Mouse (Mus musculus) erythroblast, adult 5-6 weeks (primary cell): ENCODE results near the gene Inpp4b. TPM values are rescaled to one million over a fixed set of nuclear protein-coding genes. Genes with fewer than 3 reads are reported as not detected.

Experiments used
- ATAC-seq: replicated peaks from 2 replicates; pipeline ENCODE4 v1.8.0; 2016; ENCODE audit warnings: moderate number of reproducible peaks, mild to moderate bottlenecking, moderate TSS enrichment, inconsistent platforms; ENCODE audit not compliant: poor library complexity, low FRiP score, severe bottlenecking
- total RNA-seq, 2 experiments: library from RNA; stranded (forward) in 1 of 2; stranded (reverse) in 1 of 2; fragments of 150-400 nt in 1 of 2; fragments of 200-764, 138-1000 nt in 1 of 2; gene quantifications; 2 replicates each; pipeline versions ENCODE4 v1.2.3 to v1.2.4; 2015 to 2017; ENCODE audit warnings: low replicate concordance in 2 of 2

The Inpp4b gene
- total RNA-seq (2015; ENCODE audit: low replicate concordance) (0.38 and 1.3 TPM in 2 replicates), total RNA-seq (2017; ENCODE audit: low replicate concordance) (1.4 and 1.5 TPM in 2 replicates)

- no peak for ATAC-seq
These were observed at the start of gene Inpp4b for GRCm38 (mm10) chr8:81342236-81342998. Gene Inpp4b, plus strand, starts transcription at chr8:81342556.

GRCm38 (mm10) chr8:81335250-81335649 lies 7.1 kb upstream of the Inpp4b start:
- ATAC-seq, result no peak

DNA sequence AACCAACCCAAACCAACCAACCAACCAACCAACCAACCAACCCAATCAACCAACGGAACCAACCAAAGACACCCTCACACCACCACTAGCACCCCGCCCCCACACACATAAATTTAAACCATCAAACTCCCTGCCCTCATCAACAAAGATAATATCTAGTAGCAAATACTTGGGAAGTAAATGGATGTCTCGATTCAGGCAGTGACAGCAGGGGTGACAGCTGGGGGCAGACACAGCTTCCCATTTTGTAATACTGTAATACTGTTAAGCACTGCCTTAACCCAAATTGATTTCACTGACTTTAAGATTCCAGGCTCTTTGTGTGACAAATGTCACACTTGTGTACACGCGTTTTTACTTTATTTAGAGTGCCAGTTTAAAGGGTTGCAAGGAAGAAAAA lies 1.2 kb upstream of the Inpp4b start:
- no peak for ATAC-seq

GRCm38 (mm10) chr8:81341591-81342235 lies 643 bp upstream of the Inpp4b start:
- no peak for ATAC-seq

GRCm38 (mm10) chr8:81342999-81343302 lies 595 bp downstream of the Inpp4b start:
- no peak for ATAC-seq

GRCm38 (mm10) chr8:81345170-81345697 lies 2.9 kb downstream of the Inpp4b start:
- ATAC-seq, result no peak

DNA sequence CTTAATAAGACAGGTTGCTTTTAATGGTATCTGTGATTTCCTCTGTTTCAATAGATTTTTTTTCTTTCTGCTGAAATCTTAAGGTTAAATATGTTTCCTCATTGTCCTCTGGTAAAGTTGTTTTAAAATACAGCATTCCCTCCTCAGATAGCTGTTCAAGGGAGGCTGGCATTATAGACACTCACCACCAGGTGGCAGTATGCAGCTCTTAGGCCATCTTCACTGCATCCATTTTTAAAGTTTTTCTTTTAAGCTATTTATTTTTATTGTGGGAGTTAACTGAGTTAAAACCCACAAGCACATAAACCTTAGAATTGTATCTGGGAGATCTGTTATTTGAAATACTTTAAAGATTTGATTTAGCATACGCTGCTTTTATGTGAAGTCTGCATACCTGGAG lies 7.1 kb downstream of the Inpp4b start:
- no peak for ATAC-seq

- no peak for ATAC-seq
These were observed 11.1 kb downstream of the Inpp4b start for GRCm38 (mm10) chr8:81353460-81353859.

- ATAC-seq, result no peak
These were observed 15.8 kb downstream of the Inpp4b start for GRCm38 (mm10) chr8:81358108-81358507.

DNA sequence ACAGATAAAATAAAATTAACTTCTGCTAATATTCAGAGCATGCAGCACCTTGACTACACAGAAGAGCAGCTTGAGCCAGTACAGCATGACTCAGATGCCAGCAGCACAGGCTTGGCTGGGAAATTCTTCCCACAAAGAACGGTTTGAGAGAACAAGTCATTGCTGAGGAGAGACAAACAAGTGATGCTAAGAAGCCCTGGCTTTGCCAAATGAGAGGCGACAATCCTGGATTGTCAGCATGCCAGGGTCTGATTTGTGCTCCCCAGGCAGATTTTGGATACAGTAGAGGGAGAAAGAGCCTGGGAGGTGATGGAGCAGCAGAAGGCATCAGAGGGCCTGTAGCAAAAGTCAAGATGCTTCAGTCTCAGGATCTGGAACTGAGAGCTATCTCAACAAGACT lies 18.2 kb downstream of the Inpp4b start:
- no peak for ATAC-seq

DNA sequence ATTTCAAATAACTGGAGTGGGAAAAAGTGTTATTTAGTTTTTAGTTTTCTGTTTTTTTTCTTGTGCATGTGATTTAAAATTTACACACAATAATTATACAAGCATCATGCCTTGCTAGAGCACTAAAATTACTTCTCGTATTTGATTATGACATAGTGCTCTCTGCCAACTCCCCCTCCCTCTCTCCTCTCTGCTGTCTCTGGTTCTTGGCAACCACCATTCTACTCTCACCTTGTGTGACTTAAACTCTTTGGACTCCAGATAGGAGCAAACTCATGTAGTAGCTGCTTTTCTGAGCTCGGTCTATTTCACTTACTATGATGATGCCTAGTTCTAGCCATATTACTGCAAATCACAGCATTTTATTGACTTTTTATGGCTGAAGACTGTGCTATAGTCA lies 18.8 kb downstream of the Inpp4b start:
- no peak for ATAC-seq

GRCm38 (mm10) chr8:81370607-81371006 lies 28.3 kb downstream of the Inpp4b start:
- ATAC-seq, result no peak

- ATAC-seq, result no peak
These were observed 29.5 kb downstream of the Inpp4b start for GRCm38 (mm10) chr8:81371844-81372243.

DNA sequence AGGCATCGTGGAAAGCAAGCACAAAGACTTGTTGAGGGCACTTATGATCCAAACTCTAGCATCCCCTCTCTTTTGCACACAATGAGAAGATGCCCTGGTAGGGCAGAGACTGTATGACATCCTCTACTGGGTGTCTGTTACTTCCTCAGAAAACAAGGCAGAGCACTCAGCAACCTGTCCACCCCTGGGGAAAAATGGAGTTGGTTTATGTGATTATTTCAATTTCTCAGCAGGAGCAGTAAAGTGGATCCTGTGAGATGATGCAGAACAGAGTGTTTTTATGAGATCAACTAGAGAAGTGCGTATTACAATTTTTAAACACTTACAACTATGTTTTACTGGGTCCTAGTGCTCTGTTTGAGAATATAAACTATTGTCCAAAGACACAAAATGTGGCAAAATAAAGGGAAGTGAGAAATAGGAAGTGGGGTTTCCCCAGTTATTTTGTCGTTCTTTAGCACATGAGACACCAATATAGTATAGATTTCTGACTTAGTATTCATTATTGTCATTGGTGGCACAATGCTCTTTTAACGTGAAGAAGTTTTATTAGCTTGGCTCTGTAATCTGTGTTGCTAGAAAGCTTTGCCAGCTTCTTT lies 32.6 kb downstream of the Inpp4b start:
- ATAC-seq, result no peak

GRCm38 (mm10) chr8:81388953-81389352 lies 46.6 kb downstream of the Inpp4b start:
- no peak for ATAC-seq

GRCm38 (mm10) chr8:81399071-81399470 lies 56.7 kb downstream of the Inpp4b start:
- ATAC-seq, result no peak

GRCm38 (mm10) chr8:81399501-81399900 lies 57.1 kb downstream of the Inpp4b start:
- ATAC-seq, result no peak

GRCm38 (mm10) chr8:81412707-81413106 lies 70.4 kb downstream of the Inpp4b start:
- ATAC-seq, result no peak

DNA sequence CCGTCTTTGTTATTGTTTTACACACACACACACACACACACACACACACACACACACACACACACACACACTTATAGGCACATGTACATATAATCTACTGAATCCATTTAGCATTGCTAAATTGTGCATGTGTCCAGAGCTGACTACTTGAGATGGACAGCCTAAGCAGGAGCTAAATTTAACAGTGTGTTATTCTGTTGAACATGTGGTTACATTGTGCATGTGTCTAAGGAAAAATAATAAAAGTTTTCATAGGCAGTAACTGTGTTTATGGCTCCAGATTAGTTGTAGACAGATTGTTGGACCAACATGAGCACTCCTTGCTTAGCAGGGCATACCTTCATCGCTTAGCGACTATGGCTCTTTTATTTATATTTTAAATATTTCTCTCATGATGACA lies 101.6 kb downstream of the Inpp4b start:
- ATAC-seq, result no peak

DNA sequence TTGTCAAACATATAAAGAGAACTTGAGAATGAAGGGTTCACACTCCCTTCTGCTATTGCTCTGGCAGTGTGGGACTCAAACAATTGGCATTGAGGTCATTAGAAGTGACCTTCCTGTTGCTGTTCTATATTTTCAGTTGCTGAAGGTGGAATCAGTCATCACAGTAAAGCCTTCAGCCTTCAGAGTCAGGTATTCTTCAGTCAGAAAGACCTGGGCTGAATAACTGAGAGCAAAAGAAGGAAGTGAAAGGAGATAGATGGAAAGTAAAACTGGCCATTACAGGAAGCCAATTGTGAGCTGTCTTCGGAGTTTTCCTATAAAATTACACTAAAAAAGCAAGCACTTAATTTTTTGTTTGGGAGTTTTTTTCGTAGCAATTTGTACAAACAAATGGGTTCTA lies 107.4 kb downstream of the Inpp4b start:
- ATAC-seq, result no peak

- no peak for ATAC-seq
These were observed 109.7 kb downstream of the Inpp4b start for GRCm38 (mm10) chr8:81452082-81452481.
